Mouse (Mus musculus) neural tube, embryonic 14.5 days (tissue): ENCODE measurements around the gene Map4. TPM values are rescaled to one million over a fixed set of nuclear protein-coding genes. Genes with fewer than 3 reads are reported as not detected.

Source experiments
- ATAC-seq: fragments of 200-750 bp; cut with Nextera tagmentation; 2 replicates; pipeline ENCODE4 v1.8.0; 2017; ENCODE audit warnings: low read depth, mild to moderate bottlenecking, moderate TSS enrichment, moderate library complexity
- H3K27ac ChIP-seq: fragments of 300-500 bp; sonication (generic); 2 replicates; pipeline ENCODE4 v1.5.1; 2014; ENCODE audit warnings: low read depth, mild to moderate bottlenecking, control low read depth, low read length, moderate library complexity, mixed read lengths
- H3K27me3 ChIP-seq: fragments of 300-500 bp; sonication (generic); 2 replicates; pipeline ENCODE4 v1.6.1; 2014; ENCODE audit warnings: low read length; ENCODE audit not compliant: control insufficient read depth, insufficient read depth
- H3K36me3 ChIP-seq: fragments of 300-500 bp; sonication (generic); 2 replicates; pipeline ENCODE4 v1.6.1; 2014; ENCODE audit warnings: low read length, mixed read lengths; ENCODE audit not compliant: control insufficient read depth, insufficient read depth
- H3K4me1 ChIP-seq: fragments of 300-500 bp; sonication (generic); 2 replicates; pipeline ENCODE4 v1.6.1; 2014; ENCODE audit warnings: low read length; ENCODE audit not compliant: control insufficient read depth, insufficient read depth
- H3K4me2 ChIP-seq: fragments of 300-500 bp; sonication (generic); 2 replicates; pipeline ENCODE4 v1.6.1; 2014; ENCODE audit warnings: mild to moderate bottlenecking, low read depth, low read length, control low read depth
- H3K4me3 ChIP-seq: fragments of 300-500 bp; sonication (generic); 2 replicates; pipeline ENCODE4 v1.5.1; 2014; ENCODE audit warnings: low read depth, low read length, control low read depth, mixed read lengths
- H3K9ac ChIP-seq: fragments of 300-500 bp; sonication (generic); replicated peaks from 2 replicates; pipeline ENCODE4 v1.6.1; 2014; ENCODE audit warnings: low read depth, mild to moderate bottlenecking, control low read depth, low read length, mixed read lengths
- H3K9me3 ChIP-seq: fragments of 300-500 bp; sonication (generic); 2 replicates; pipeline ENCODE4 v1.6.1; 2016; ENCODE audit warnings: low read length; ENCODE audit not compliant: control insufficient read depth
- WGBS: fragments of 180-500 bp; shearing (Covaris S2); extraction: QIAGEN DNeasy Blood & Tissue Kit; methylation state at CpG from one replicate; pipeline ENCODE4 v1.1.7; 2014; 5-methylcytosine and 5-hydroxymethylcytosine counted together
- polyA plus RNA-seq: library from polyadenylated mRNA; unstranded; fragments of >200 nt; fragmentation: Nextera tagmentation; extraction: Ambion mirVana; gene quantifications from 2 replicates; pipeline ENCODE4 v1.2.1, GENCODE M21; 2014

The Map4 gene
- polyA plus RNA-seq, 1 experiment from 2014 or later = 171 TPM

- Histone ChIP-seq H3K4me1 (no peaks in the 10 kb centered on the region), H3K9ac (no peak overlapping the region), H3K4me3 (no peak overlapping the region), H3K9me3 (no peaks in the 10 kb centered on the region), H3K27ac (no peak overlapping the region), H3K27me3 (no peaks in the 10 kb centered on the region), H3K36me3 (no peaks in the 10 kb centered on the region), H3K4me2 (no peak overlapping the region)
- no peak for ATAC-seq
- 61% methylated on average over 2 of the region's 2 CpGs for WGBS
These were observed 33.2 kb upstream of the Map4 start for GRCm38 (mm10) chr9:109898027-109898426.

- Histone ChIP-seq H3K9ac (no peak overlapping the region), H3K4me2 (no peak overlapping the region), H3K4me1 (no peaks in the 10 kb centered on the region), H3K27ac (no peak overlapping the region), H3K27me3 (no peaks in the 10 kb centered on the region), H3K4me3 (no peak overlapping the region), H3K9me3 (no peaks in the 10 kb centered on the region), H3K36me3 (no peaks in the 10 kb centered on the region)
- no peak for ATAC-seq
- WGBS = 47% methylated on average over 13 of the region's 15 CpGs
These were observed 31.9 kb upstream of the Map4 start for GRCm38 (mm10) chr9:109899361-109899760.

DNA sequence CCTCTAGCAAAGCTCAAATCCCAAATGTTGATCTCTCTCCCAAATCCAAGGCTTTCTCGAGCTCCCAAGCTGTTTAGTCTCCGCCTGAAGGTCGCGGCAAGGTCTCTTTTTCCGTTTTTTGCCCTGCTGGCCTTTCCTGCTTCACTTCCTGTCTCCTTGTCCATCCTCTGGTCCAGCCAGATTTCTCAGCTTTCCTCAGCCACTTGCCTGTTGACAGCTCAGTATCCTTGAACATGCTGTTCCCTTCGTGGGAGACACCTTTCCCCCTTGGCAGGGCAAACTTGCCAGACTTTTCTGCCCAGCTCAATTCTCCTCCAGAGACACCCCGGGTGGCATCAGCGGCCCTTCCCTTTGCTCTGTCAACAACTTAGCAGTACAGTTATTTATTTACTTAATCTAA lies 31.5 kb upstream of the Map4 start:
- 73% methylated on average over 8 of the region's 8 CpGs for WGBS
- Histone ChIP-seq H3K27ac (no peak overlapping the region), H3K27me3 (no peaks in the 10 kb centered on the region), H3K4me3 (no peak overlapping the region), H3K9me3 (no peaks in the 10 kb centered on the region), H3K36me3 (no peaks in the 10 kb centered on the region), H3K9ac (no peak overlapping the region), H3K4me2 (no peak overlapping the region), H3K4me1 (no peaks in the 10 kb centered on the region)
- no peak for ATAC-seq

DNA sequence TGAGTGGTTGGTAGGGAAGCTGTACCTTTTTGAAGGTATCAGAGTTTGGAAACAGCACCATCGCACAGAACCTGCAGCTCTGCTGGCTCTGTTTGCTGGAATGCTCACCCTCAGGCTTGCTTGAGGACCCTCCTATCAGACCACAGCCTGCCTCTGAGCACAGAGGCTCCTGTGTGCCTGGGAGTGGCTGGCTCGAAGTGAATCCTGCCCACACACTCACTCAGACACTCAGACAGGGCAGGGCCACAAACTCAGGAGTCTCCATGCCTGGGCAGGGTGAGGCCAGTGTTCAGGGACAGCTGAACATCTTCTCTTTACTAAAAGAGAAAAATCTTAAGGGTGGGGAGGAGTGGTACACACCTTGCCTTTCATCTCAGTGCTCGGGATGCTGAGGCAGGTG lies 30.7 kb upstream of the Map4 start:
- Histone ChIP-seq H3K27me3 (no peaks in the 10 kb centered on the region), H3K9me3 (no peaks in the 10 kb centered on the region), H3K36me3 (no peaks in the 10 kb centered on the region), H3K4me2 (no peak overlapping the region), H3K4me1 (no peaks in the 10 kb centered on the region), H3K4me3 (no peak overlapping the region), H3K9ac (no peak overlapping the region), H3K27ac (no peak overlapping the region)
- ATAC-seq = no peak
- 92% methylated on average over 3 of the region's 3 CpGs for WGBS

GRCm38 (mm10) chr9:109902246-109902645 lies 29.0 kb upstream of the Map4 start:
- 56% methylated on average over 4 of the region's 4 CpGs for WGBS
- H3K9me3 ChIP-seq = no peaks in the 10 kb centered on the region
- no peaks in the 10 kb centered on the region for H3K36me3 ChIP-seq
- no peaks in the 10 kb centered on the region for H3K4me1 ChIP-seq
- H3K9ac ChIP-seq = no peak overlapping the region
- H3K4me3 ChIP-seq = no peak overlapping the region
- ATAC-seq = no peak
- no peak overlapping the region for H3K27ac ChIP-seq
- H3K4me2 ChIP-seq = no peak overlapping the region
- H3K27me3 ChIP-seq = no peaks in the 10 kb centered on the region

DNA sequence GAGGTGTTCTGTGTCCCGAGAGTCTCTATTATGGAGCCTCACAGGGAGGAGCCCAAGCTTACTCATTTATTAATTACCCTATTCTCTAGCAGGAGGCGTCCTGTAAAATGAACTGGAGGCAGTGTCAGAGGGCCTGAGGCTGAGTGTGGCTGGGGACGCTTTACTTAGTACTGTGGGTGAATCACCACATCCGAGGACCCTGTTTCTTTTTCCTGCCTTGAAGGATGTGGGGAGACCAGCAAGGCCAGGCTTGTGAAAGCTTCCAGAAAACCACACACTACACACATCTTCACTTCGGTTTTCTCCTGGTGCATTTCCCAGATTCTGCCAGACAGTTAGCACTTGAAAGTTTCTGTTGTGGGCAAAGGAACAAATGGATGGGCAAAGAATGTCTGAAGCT lies 28.5 kb upstream of the Map4 start:
- Histone ChIP-seq H3K27me3 (no peaks in the 10 kb centered on the region), H3K9ac (no peak overlapping the region), H3K4me3 (no peak overlapping the region), H3K4me2 (no peak overlapping the region), H3K4me1 (no peaks in the 10 kb centered on the region), H3K27ac (no peak overlapping the region), H3K9me3 (no peaks in the 10 kb centered on the region), H3K36me3 (no peaks in the 10 kb centered on the region)
- no peak for ATAC-seq
- 54% methylated on average over 5 of the region's 5 CpGs for WGBS

GRCm38 (mm10) chr9:109907300-109907699 lies 24.0 kb upstream of the Map4 start:
- Histone ChIP-seq H3K4me1 (no peaks in the 10 kb centered on the region), H3K4me3 (no peak overlapping the region), H3K9me3 (no peaks in the 10 kb centered on the region), H3K9ac (no peak overlapping the region), H3K27ac (no peak overlapping the region), H3K4me2 (no peak overlapping the region), H3K27me3 (no peaks in the 10 kb centered on the region), H3K36me3 (no peaks in the 10 kb centered on the region)
- WGBS = 65% methylated on average over 8 of the region's 8 CpGs
- ATAC-seq = no peak

DNA sequence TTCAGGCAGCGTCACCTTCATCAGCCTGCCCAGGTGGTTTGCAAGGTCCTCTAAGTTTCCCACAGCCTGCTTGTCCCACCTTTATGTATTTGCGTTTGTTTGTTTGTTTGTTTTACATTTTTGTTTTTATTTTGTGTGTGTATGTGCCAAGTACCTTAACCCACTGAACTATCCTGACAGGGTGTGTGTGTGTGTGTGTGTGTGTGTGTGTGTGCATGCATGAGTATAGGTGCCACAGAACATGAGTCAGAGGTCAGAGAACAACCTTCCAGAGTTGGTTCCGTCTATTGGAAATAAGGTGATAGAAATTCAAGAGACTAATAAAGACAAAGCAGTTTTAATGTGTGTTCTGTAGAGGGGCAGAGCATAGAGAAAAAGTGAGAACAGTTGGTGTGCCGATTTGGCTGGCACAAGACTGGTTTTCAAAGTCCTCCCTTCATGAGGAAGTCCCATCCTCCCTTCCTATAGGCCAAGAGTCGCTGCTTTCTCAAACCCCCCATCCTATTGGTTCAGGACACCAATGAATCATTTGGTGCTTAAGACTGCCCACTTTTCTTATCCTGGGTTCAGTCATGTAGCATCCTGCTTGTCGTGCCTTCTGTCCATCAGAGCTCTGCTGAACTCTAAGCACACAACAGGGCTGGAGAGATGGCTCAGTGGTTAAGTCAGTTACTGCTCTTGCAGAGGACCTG lies 23.3 kb upstream of the Map4 start:
- H3K4me3 ChIP-seq = no peak overlapping the region
- ATAC-seq = no peak
- no peaks in the 10 kb centered on the region for H3K27me3 ChIP-seq
- no peaks in the 10 kb centered on the region for H3K4me1 ChIP-seq
- H3K36me3 ChIP-seq = no peaks in the 10 kb centered on the region
- H3K4me2 ChIP-seq = no peak overlapping the region
- WGBS = 85% methylated on average over 6 of the region's 6 CpGs
- no peak overlapping the region for H3K27ac ChIP-seq
- no peak overlapping the region for H3K9ac ChIP-seq
- H3K9me3 ChIP-seq = no peaks in the 10 kb centered on the region

- H3K27me3 ChIP-seq = no peaks in the 10 kb centered on the region
- no peak for ATAC-seq
- no peaks in the 10 kb centered on the region for H3K4me1 ChIP-seq
- H3K9me3 ChIP-seq = no peaks in the 10 kb centered on the region
- WGBS = 71% methylated on average over 8 of the region's 8 CpGs
- H3K4me2 ChIP-seq = no peak overlapping the region
- no peak overlapping the region for H3K4me3 ChIP-seq
- no peak overlapping the region for H3K9ac ChIP-seq
- H3K27ac ChIP-seq = no peak overlapping the region
- H3K36me3 ChIP-seq = no peaks in the 10 kb centered on the region
These were observed 22.2 kb upstream of the Map4 start for GRCm38 (mm10) chr9:109909102-109909501.
